ENCODE assay signal across 17 mouse cellular contexts in genomic region chr10:34531766-34532165, GRCm38 (mm10). TPM values are rescaled to one million over a fixed set of nuclear protein-coding genes. Genes with fewer than 3 reads are reported as not detected.
DNase-seq lines count a peak whose midpoint lies in the region.
"Had no signal": no experiment of that assay in that cellular context is flagged by ENCODE, and none has a peak within 500 bp of the region (broad histone marks: within the 10 kb centered on the region; RNA-seq: fewer than 3 reads in every experiment).

No protein-coding gene starts in this region.

- peak; percentile 2 to 9 for DNase-seq in heart, postnatal 10 days
- no peak for DNase-seq in heart, postnatal 25 days (ENCODE audit: low spot score)
- peak; percentile 22 for DNase-seq in kidney, adult 9 months
- no peak for DNase-seq in kidney, postnatal 25 days
- DNase-seq in 3134 (ENCODE audit: extremely low read depth, insufficient read length, low spot score): peak; percentile 14
- peak; percentile 84 for DNase-seq in Muller cell, postnatal 12 days (ENCODE audit: inconsistent ontology term)
- DNase-seq in spleen, postnatal 14 days (ENCODE audit: low spot score in 2 of 2): no peak
- DNase-seq: adrenal gland, adult 2 months; adrenal gland, postnatal 14 days; cerebellum, adult 11 months; cerebellum, adult 2 months; cerebellum, adult 9-11 months; cerebellum, postnatal 25 days; gastrocnemius, postnatal 10 days; heart, adult 11 months; heart, postnatal 4 days had no signal

- intact Hi-C loops in heart, postnatal 10 days (cut with DNase I): no loop called here
- intact Hi-C loops in heart, postnatal 25 days (cut with DNase I): no loop called here

RNA-seq across cellular contexts. Expression of gene Frk, which starts 48.6 kb away (rescaled TPM):
- total RNA-seq in heart, postnatal 10 days (2021): 1 to 10 TPM; 2.7 to 4.9 TPM
- total RNA-seq in heart, postnatal 25 days (2021): 1 to 10 TPM; 1.6 to 2.1 TPM
- total RNA-seq: common myeloid progenitor, adult 5-6 weeks had no signal

Comparison
In these comparisons a context has a peak if more than half of its experiments do, and no peak if none do; other contexts are left out.
1. DNase-seq: peak in heart, postnatal 10 days (2 of 2), kidney, adult 9 months (single experiment), 3134 (single experiment) and Muller cell, postnatal 12 days (single experiment); none in heart, postnatal 25 days (single experiment), kidney, postnatal 25 days (0 of 2) and spleen, postnatal 14 days (0 of 2).